36 mouse cellular contexts compared by ENCODE assay signal in the genomic region with DNA sequence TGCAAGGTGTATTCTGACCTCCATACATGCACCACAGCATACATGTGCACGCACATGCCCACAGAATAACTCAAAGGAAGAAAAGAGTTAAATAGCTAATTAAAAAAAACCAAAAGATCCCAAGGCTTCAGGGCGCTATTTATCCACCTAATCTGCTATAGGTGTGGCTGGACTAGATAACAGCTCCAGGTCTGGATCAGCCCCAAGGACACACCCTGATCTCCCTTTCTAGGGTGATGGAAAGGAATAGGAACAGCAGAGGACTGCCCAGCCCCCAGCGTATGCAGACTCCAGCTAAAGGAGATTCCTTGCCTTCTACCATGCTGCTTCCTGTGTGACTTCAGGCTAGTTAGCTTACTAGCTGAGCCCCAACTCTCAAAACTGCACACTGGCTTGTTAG. TPM values are rescaled to one million over a fixed set of nuclear protein-coding genes. Genes with fewer than 3 reads are reported as not detected.
"Had no signal": no experiment of that assay in that cellular context is flagged by ENCODE, and none has a peak within 500 bp of the region (broad histone marks: within the 10 kb centered on the region; RNA-seq: fewer than 3 reads in every experiment).

No protein-coding gene starts in this region.

- H3K9ac ChIP-seq: heart, embryonic 12.5 days; hindbrain, embryonic 12.5 days; hindbrain, embryonic 14.5 days; intestine, embryonic 15.5 days; limb, embryonic 12.5 days had no signal

- DNase-seq: gastrocnemius, adult 2 months; gastrocnemius, postnatal 10 days; gastrocnemius, postnatal 25 days; heart, postnatal 10 days; heart, postnatal 4 days; kidney, adult 18-20 months; kidney, adult 8-10 months; kidney, postnatal 10 days; kidney, postnatal 25 days; kidney, postnatal 4 days had no signal

- H3K9me3 ChIP-seq: heart, embryonic 10.5 days; heart, embryonic 12.5 days; hindbrain, embryonic 10.5 days; hindbrain, embryonic 12.5 days; intestine, embryonic 15.5 days; limb, embryonic 10.5 days; limb, embryonic 12.5 days had no signal

- ATAC-seq: hindbrain, embryonic 16.5 days; inflammation-experienced regulatory T-cells, adult 6 months; intestine, embryonic 15.5 days; intestine, postnatal 0 days had no signal

- H3K4me1 ChIP-seq: heart, embryonic 10.5 days; heart, embryonic 12.5 days; hindbrain, embryonic 10.5 days; hindbrain, embryonic 12.5 days; intestine, embryonic 15.5 days; limb, embryonic 10.5 days; limb, embryonic 12.5 days had no signal

- H3K4me2 ChIP-seq: heart, embryonic 12.5 days; hindbrain, embryonic 12.5 days; hindbrain, embryonic 14.5 days; intestine, embryonic 15.5 days; limb, embryonic 12.5 days had no signal

- H3K27ac ChIP-seq: gastrocnemius, adult 2 months; heart, embryonic 10.5 days; hindbrain, embryonic 10.5 days; hindbrain, embryonic 12.5 days; hindbrain, embryonic 14.5 days; intestine, embryonic 15.5 days; layer of hippocampus, adult 2 months; left cerebral cortex, adult 2 months; limb, embryonic 10.5 days; limb, embryonic 12.5 days had no signal

- H3K4me3 ChIP-seq: gastrocnemius, adult 2 months; heart, embryonic 10.5 days; heart, embryonic 12.5 days; hindbrain, embryonic 10.5 days; hindbrain, embryonic 12.5 days; intestine, embryonic 15.5 days; layer of hippocampus, adult 2 months; left cerebral cortex, adult 2 months; limb, embryonic 10.5 days; limb, embryonic 12.5 days had no signal

- H3K27me3 ChIP-seq: heart, embryonic 12.5 days; hindbrain, embryonic 12.5 days; intestine, embryonic 15.5 days; limb, embryonic 12.5 days had no signal

RNA-seq across cellular contexts. Expression of gene Gm38100, which starts 8.1 kb away (rescaled TPM):
- total RNA-seq: gastrocnemius, adult 2 months; gastrocnemius, postnatal 10 days; gastrocnemius, postnatal 25 days; gastrocnemius, postnatal 4 days; granulocyte monocyte progenitor cell, adult 5-6 weeks; heart, adult 8-10 months; heart, postnatal 10 days; heart, postnatal 25 days; heart, postnatal 4 days; layer of hippocampus, adult 2 months; layer of hippocampus, postnatal 10 days; layer of hippocampus, postnatal 25 days; left cerebral cortex, adult 2 months; left cerebral cortex, postnatal 14 days; left cerebral cortex, postnatal 36 days; liver, adult 2 months had no signal
- polyA plus RNA-seq: frontal cortex, adult 2 months; heart, embryonic 12.5 days; hindbrain, embryonic 12.5 days; hindbrain, embryonic 14.5 days; hindbrain, embryonic 16.5 days; inflammation-experienced regulatory T-cells, adult 6 months; intestine, embryonic 15.5 days; intestine, postnatal 0 days; kidney, embryonic 14.5 days; kidney, embryonic 16.5 days; limb, embryonic 12.5 days; limb, embryonic 14.5 days; liver, adult 2 months had no signal

RNA-seq across cellular contexts. Expression of gene Exo1, which starts 31.7 kb away (rescaled TPM):
- total RNA-seq: gastrocnemius, adult 2 months had no signal
- polyA plus RNA-seq: liver, adult 2 months had no signal
